Mouse (Mus musculus): ENCODE measurements at regions not wholly inside any gene's neighbourhood (a gene's known extent, or its start where the extent isn't known, plus 50 kb on each side); places are given as distances from the start of the nearest gene placed in this dataset.
A peak's percentile ranks its signal among the peaks of the same experiment; 100 is the strongest.

DNA sequence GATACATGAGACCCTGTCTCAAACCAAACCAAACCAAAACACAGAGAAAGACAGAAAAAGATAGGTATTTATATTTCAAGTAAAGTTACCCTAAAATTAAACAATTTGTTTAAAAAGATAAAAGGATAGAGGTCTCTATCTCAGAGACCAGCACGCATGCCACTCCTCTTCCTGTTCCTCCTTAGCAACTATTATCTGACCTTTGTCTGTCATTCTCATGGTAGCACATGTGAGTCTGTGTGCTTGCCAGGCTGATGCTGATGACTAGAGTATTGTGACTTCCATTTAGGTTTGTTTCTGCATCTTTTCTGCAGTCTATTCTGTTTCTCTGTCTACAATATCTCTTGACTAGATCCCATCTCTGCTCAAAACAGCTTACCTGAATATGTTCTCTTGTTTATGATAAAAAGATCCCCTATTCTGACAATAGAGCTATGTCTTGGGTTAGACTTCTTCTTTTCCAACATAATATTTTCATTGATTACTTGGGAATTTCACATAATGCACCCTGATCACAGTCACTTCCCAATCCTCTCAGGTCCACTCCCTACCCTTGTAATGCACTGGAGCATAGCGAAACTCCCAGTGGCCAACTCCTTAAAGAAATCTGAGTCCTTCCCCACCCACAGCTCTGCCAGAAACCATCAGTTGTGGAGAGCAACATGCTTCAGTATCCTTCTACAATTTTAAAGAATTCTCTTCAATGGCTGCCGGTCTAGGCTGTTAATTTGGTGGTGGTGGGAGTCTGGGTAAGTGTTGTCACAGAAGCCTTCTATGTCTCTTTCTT lies 115.7 kb upstream of the Nrp1 start:
- ATAC-seq, result no peak

DNA sequence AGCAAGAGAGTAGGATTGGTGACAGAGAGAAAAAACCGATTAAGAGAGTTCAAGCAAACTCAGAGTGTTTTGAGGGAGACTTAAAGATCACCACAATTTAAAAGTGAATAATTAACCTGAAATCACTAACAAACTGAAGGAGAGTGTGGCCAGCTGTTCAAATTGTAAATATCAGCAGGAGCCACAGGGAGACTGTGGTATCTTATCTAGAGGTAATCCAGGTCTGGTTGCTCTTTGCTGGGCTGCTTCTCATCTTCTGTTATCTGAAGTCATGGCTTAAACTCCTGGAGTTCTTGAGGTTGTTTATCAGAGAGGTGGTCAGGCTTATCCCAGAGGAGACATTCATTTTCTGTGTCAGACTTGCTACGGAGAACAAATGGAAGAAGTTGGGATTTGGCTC lies 106.7 kb upstream of the Nrp1 start:
- no peak for ATAC-seq

GRCm38 (mm10) chr8:128260836-128261235 lies 97.6 kb upstream of the Nrp1 start:
- no peak for ATAC-seq

DNA sequence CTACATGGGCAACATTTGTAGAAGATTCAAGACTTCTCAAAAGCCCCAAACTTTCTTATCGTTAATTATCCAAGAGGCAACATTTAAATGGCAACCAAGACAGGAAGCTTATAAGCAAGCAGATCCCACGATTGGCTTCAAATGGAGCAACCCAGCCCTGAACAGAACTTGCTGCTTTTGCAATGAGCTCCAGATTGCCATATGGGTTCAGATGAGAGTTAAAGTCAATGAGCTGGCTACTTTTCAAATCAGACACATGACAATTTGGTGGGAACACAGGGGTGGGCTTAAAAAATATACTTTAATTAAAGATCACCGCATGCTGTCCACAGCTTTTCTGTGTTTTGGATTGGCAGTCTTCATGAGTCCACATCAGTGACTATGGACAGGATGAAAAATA lies 97.0 kb upstream of the Nrp1 start:
- no peak for ATAC-seq

- ATAC-seq, result no peak
Measured at GRCm38 (mm10) chr8:128263251-128263947, 95.0 kb upstream of the Nrp1 start.

- no peak for ATAC-seq
Measured at GRCm38 (mm10) chr8:128267261-128267660, 91.1 kb upstream of the Nrp1 start.

DNA sequence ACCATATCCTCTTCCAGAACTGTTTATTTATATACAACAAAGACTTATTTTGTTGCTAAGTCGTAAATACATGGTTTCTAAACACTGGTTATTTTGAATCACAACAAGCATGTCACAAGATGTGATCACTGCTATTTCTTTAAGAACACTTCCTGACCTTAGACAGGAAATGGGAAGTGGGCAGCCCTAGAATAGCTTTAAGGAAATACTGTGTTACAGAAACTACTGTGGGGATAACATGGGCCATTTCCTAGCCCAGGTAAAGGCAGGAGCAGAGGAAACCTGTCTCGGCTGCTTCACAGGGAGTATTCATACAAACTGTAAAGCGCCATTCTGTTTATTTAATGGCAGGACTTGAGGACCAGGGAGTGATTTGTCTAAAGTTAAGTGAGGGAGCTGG lies 90.4 kb upstream of the Nrp1 start:
- ATAC-seq, result peak; percentile 67

- ATAC-seq, result no peak
Measured at GRCm38 (mm10) chr8:128269546-128269945, 88.9 kb upstream of the Nrp1 start.

GRCm38 (mm10) chr8:128272866-128273344 lies 85.5 kb upstream of the Nrp1 start:
- no peak for ATAC-seq

DNA sequence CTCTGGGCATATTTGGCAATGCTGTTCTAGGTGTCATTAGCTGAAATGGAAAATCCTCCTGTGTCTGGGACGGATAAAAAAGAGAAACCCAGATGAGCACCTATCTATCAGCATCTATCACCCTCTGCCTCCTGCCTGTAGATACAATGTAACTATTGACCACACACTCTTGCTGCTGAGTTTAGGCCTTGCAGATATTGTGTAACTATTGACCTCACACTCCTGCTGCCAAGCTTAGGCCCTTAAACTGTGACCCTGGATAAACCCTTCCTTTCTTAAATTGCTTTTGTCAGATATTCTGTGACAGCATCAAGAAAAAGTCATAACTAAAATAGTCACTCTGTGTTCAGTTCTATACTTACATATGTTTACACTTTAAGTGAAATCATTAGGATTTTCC lies 81.9 kb upstream of the Nrp1 start:
- no peak for ATAC-seq

DNA sequence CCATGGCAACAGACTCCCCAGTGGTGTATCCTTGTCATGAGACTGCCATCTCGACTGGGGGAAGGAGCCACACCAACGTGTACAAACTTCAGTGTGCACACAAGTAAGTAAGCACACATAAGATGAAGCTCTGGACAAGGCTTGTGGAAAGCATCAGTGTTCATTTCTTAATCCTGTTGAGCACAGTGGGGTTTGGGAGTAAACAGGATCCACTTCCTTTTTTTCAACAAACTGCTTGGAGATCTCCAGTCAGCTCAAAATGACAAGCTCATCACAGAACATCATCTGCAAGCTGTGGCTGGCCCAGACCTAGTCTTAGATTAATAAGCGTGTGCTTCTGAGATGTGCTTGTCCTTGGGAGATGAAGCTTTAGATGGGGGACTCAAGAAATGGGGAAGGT lies 75.6 kb upstream of the Nrp1 start:
- ATAC-seq, result no peak

- ATAC-seq, result no peak
Measured at GRCm38 (mm10) chr8:128283365-128283764, 75.0 kb upstream of the Nrp1 start.

DNA sequence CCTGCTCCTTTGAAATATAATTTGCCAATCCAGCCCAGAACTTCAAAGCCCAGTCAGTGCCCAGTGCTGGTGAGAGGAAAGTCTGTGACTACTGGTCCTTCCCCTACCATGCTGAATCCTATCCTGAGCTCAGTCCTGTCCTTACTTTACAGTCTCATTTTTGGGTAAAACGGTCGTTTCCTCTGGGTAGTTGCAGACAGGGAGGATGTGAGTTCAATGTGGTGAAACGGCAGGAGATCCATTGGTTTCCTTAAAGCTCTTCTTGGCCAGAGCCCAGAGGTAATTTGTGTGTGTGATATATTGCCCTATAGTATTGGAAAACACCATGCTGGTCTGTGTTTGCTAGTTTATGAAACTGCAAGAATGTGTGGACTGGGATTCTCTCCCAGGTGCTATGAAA lies 73.6 kb upstream of the Nrp1 start:
- ATAC-seq, result no peak

GRCm38 (mm10) chr8:128290076-128290475 lies 68.3 kb upstream of the Nrp1 start:
- ATAC-seq, result no peak

DNA sequence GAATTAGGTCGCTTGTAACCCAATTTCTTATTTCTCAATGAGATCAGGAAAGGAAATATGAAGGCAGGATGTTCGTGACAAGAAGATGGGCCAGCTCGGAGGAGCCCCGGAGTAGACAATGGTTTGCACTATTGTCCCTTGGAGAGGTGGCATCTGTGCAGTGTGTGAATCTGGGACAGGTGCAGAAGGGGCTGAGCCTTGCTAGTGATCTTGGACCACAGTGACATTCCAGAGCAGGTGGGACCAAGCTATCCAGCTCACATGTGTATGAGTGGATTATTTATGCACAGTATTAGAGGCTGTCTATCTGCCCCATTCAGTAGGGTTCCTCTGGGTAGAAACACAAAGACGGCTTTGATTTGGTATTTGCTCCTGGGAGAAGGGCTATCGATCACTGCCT lies 66.0 kb upstream of the Nrp1 start:
- no peak for ATAC-seq

DNA sequence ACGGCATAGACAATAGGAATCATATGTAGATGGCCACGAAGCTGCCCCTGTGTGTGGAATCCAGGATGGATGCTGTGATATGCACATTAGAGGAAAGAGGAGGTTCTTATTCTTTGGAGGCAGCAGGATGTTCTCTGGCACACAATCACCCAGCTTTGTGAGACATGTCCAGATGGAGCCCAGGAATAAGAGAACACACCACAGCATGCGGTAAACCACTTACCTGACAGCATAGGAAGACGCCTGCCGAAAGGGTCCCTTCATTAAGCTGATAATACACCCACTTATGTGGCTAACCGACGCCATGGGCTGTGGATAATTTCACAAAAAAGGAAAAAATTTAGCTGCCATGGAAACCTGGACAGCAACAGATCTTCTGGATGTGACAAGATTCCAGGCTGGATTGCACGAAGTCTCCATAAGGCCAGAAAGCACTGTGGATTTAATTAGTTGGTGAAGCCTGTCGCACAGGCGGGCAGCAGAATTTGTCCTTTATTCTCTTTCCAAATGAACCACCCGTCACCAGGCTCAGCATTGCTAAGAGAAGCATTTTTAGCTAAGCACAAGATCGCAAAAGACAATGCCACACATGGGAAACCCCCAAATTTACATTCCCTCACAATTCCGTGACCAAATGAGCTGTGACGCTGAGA lies 61.5 kb upstream of the Nrp1 start:
- ATAC-seq, result no peak

GRCm38 (mm10) chr8:128302322-128302721 lies 56.1 kb upstream of the Nrp1 start:
- ATAC-seq, result no peak
